Mouse (Mus musculus): ENCODE results near the gene Tnnc2. TPM values are rescaled to one million over a fixed set of nuclear protein-coding genes. Genes with fewer than 3 reads are reported as not detected.

Tnnc2 gene
- polyA plus RNA-seq, 1 experiment from 2014 or later: 0.68 TPM

DNA sequence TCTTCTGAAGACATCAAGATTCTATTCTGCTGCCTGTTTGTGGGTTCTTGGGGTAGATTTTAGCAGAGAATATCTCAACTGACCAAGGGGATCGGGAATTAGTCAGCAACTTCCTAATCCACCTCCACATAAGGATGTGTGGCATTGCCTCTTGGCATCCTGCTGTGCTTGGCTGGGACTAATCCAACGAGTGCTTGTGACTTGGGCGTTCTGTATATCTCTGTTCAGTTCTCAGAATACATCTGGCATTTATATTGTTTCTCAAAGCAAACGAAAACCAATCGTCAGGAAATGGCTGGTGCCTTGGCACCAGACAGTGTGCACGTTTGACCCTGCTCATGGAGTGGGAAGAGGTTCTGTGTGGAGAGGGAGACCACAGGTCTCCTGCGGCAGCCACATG lies 39.9 kb downstream of the Tnnc2 start:
- ATAC-seq: no peak
- no peak overlapping the region for H3K4me3 ChIP-seq (ENCODE audit: low read length)
- H3K27ac ChIP-seq (ENCODE audit: low read depth, low read length): no peak overlapping the region
- no peaks in the 10 kb centered on the region for H3K36me3 ChIP-seq (ENCODE audit: control insufficient read depth, insufficient read depth, low read length)
- no peaks in the 10 kb centered on the region for H3K27me3 ChIP-seq (replicated peaks; ENCODE audit: control insufficient read depth, insufficient read depth, low read length)
- H3K4me1 ChIP-seq (ENCODE audit: control insufficient read depth, insufficient read depth, low read depth, low read length): peaks cover 1% of the 10 kb centered on the region
- WGBS: 60% methylated on average over 7 of the region's 7 CpGs
- H3K9ac ChIP-seq (ENCODE audit: low read depth, low read length): no peak overlapping the region
- no peak overlapping the region for H3K4me2 ChIP-seq (ENCODE audit: low read length)
- H3K9me3 ChIP-seq (ENCODE audit: control insufficient read depth, low read length): no peaks in the 10 kb centered on the region

DNA sequence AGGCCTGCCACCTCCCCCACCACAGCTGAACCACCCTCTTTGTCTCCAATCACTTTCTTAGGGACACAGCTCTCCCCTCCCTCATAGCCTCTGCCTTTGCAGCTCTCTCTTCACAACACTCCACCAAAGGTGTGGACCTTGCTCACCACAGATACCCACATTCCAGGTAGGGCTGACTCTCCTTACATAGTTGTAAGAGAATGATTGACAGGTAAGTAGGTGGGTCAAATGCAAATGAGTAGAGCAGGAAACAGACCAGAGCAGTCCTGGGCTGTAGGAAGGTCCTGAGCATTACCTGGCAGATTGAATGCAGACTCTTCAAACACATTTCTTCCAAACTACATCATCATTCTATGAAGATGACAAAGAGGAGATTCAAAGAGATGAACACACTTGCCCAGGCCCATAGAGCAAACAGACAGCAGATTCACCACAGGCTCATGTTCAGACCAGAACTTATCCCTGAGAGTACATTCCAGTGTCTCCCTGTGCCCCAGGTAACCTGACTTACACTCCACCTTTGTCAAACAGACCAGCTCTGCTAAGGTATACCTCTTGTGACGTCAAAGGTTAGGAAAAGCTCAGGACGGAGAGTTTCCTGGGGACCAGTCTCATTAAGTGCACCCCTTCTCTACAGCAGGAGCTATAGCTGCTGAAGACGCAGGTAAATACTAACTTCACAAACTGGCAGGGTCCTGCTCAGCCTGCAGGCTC lies 42.2 kb downstream of the Tnnc2 start:
- no peaks in the 10 kb centered on the region for H3K9me3 ChIP-seq (ENCODE audit: control insufficient read depth, low read length)
- no peaks in the 10 kb centered on the region for H3K36me3 ChIP-seq (ENCODE audit: control insufficient read depth, insufficient read depth, low read length)
- 73% methylated on average over 3 of the region's 3 CpGs for WGBS
- no peak for ATAC-seq
- no peak overlapping the region for H3K4me3 ChIP-seq (ENCODE audit: low read length)
- no peaks in the 10 kb centered on the region for H3K4me1 ChIP-seq (ENCODE audit: control insufficient read depth, insufficient read depth, low read depth, low read length)
- H3K9ac ChIP-seq (ENCODE audit: low read depth, low read length): no peak overlapping the region
- no peak overlapping the region for H3K27ac ChIP-seq (ENCODE audit: low read depth, low read length)
- no peak overlapping the region for H3K4me2 ChIP-seq (ENCODE audit: low read length)
- no peaks in the 10 kb centered on the region for H3K27me3 ChIP-seq (replicated peaks; ENCODE audit: control insufficient read depth, insufficient read depth, low read length)

DNA sequence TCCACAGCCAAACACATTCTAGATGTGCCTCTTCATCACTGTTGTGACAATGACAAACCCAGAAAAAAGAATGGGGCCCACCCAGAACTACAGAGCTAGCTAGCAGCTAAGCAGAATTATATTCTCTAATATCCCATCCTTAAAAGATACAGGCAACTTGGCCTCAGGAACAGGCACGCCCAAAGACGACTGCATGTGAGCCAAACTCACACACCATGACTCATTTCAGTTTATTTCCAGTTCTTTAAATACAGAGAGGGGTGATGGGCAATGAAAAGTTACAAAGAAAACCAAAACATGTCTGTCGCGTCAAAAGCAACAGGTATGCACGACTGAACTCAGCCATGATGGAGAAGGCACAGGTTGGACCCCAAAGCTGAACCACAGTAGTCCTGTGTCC lies 44.3 kb downstream of the Tnnc2 start:
- H3K27ac ChIP-seq (ENCODE audit: low read depth, low read length): no peak overlapping the region
- no peak for ATAC-seq
- no peak overlapping the region for H3K4me2 ChIP-seq (ENCODE audit: low read length)
- no peaks in the 10 kb centered on the region for H3K27me3 ChIP-seq (replicated peaks; ENCODE audit: control insufficient read depth, insufficient read depth, low read length)
- no peaks in the 10 kb centered on the region for H3K36me3 ChIP-seq (ENCODE audit: control insufficient read depth, insufficient read depth, low read length)
- H3K4me1 ChIP-seq (ENCODE audit: control insufficient read depth, insufficient read depth, low read depth, low read length): no peaks in the 10 kb centered on the region
- H3K9ac ChIP-seq (ENCODE audit: low read depth, low read length): no peak overlapping the region
- 93% methylated on average over 5 of the region's 5 CpGs for WGBS
- no peaks in the 10 kb centered on the region for H3K9me3 ChIP-seq (ENCODE audit: control insufficient read depth, low read length)
- H3K4me3 ChIP-seq (ENCODE audit: low read length): no peak overlapping the region

DNA sequence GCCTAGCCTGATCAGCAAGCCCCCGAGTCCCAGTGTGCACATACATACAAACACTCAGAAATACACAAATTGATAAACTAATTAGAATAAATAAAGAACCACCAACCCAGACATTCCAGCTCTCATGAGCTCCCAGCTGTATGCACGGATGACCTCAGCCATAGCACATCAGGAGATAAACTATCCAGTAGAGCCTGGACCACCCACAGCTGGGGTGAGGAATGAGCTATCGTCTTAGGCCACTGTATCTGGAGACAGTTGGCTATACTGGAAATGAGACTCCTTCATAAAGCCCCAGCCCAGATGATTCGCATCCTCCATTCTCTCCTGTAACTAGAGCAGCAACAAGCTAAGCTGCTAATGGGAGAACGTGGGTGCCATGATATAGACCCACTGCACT lies 44.9 kb downstream of the Tnnc2 start:
- no peaks in the 10 kb centered on the region for H3K4me1 ChIP-seq (ENCODE audit: control insufficient read depth, insufficient read depth, low read depth, low read length)
- no peak overlapping the region for H3K4me2 ChIP-seq (ENCODE audit: low read length)
- H3K9me3 ChIP-seq (ENCODE audit: control insufficient read depth, low read length): no peaks in the 10 kb centered on the region
- no peaks in the 10 kb centered on the region for H3K27me3 ChIP-seq (replicated peaks; ENCODE audit: control insufficient read depth, insufficient read depth, low read length)
- ATAC-seq: no peak
- 86% methylated on average over 5 of the region's 5 CpGs for WGBS
- H3K9ac ChIP-seq (ENCODE audit: low read depth, low read length): no peak overlapping the region
- H3K36me3 ChIP-seq (ENCODE audit: control insufficient read depth, insufficient read depth, low read length): no peaks in the 10 kb centered on the region
- no peak overlapping the region for H3K27ac ChIP-seq (ENCODE audit: low read depth, low read length)
- H3K4me3 ChIP-seq (ENCODE audit: low read length): no peak overlapping the region

DNA sequence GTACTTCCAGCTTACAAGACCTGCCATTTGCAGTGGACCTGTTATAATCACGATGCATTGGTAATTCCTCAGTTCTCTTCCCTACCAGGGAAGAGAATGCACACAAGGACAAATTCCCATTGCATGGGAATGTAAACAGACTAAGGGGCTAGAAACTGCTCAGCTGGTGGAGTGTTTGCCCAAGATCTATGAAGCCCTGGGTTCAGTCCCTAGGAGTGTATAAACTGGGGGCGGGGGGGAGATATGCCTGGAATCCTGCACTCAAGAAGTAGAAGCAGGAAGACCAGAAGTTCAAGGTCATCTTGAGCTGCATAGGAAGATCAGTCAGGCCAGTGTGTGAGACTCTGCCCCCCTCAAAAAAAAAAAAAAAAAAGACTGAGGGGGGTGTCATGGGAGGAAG lies 46.5 kb downstream of the Tnnc2 start:
- 92% methylated on average over 2 of the region's 2 CpGs for WGBS
- H3K9ac ChIP-seq (ENCODE audit: low read depth, low read length): no peak overlapping the region
- H3K9me3 ChIP-seq (ENCODE audit: control insufficient read depth, low read length): no peaks in the 10 kb centered on the region
- no peak for ATAC-seq
- no peak overlapping the region for H3K4me3 ChIP-seq (ENCODE audit: low read length)
- H3K4me2 ChIP-seq (ENCODE audit: low read length): no peak overlapping the region
- H3K4me1 ChIP-seq (ENCODE audit: control insufficient read depth, insufficient read depth, low read depth, low read length): no peaks in the 10 kb centered on the region
- no peak overlapping the region for H3K27ac ChIP-seq (ENCODE audit: low read depth, low read length)
- no peaks in the 10 kb centered on the region for H3K27me3 ChIP-seq (replicated peaks; ENCODE audit: control insufficient read depth, insufficient read depth, low read length)
- H3K36me3 ChIP-seq (ENCODE audit: control insufficient read depth, insufficient read depth, low read length): no peaks in the 10 kb centered on the region

DNA sequence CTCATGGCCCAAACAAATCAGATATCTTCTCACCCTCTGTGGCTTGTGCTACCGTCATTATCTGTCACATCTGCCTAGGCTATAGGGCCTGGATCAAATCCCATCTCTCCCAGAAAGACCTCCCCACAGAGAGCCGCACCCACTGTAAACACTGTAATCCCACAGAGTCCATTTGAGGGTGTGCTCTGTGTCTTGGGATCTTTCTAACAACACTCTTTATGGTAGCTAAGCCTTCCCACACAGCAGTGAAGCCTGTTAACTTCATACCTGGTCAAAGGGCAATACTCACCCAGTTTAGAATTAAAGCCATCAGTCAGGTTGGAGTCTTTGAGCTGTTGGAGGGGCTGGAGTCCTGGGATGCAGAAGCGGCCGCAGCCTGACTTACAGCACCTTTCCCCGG lies 48.0 kb downstream of the Tnnc2 start:
- no peak overlapping the region for H3K4me2 ChIP-seq (ENCODE audit: low read length)
- WGBS: 77% methylated on average over 5 of the region's 5 CpGs
- no peaks in the 10 kb centered on the region for H3K9me3 ChIP-seq (ENCODE audit: control insufficient read depth, low read length)
- H3K36me3 ChIP-seq (ENCODE audit: control insufficient read depth, insufficient read depth, low read length): no peaks in the 10 kb centered on the region
- H3K27me3 ChIP-seq (replicated peaks; ENCODE audit: control insufficient read depth, insufficient read depth, low read length): no peaks in the 10 kb centered on the region
- H3K27ac ChIP-seq (ENCODE audit: low read depth, low read length): no peak overlapping the region
- H3K4me1 ChIP-seq (ENCODE audit: control insufficient read depth, insufficient read depth, low read depth, low read length): no peaks in the 10 kb centered on the region
- ATAC-seq: no peak
- no peak overlapping the region for H3K4me3 ChIP-seq (ENCODE audit: low read length)
- no peak overlapping the region for H3K9ac ChIP-seq (ENCODE audit: low read depth, low read length)

Other genes starting within 250 kb of the Tnnc2 start
- gene Wfdc2, start 217.6 kb downstream of the Tnnc2 start, polyA plus RNA-seq (2015; fragmentation: Nextera tagmentation; extraction: Ambion mirVana): 2.9 TPM in 2 replicates
- not detected in 2 replicates for gene Spint3, start 206.5 kb downstream of the Tnnc2 start, polyA plus RNA-seq (2015; fragmentation: Nextera tagmentation; extraction: Ambion mirVana)
- gene Wfdc6a, start 194.5 kb downstream of the Tnnc2 start, polyA plus RNA-seq (2015; fragmentation: Nextera tagmentation; extraction: Ambion mirVana): 0.20 TPM in 2 replicates
- not detected in 2 replicates for gene Eppin, start 186.4 kb downstream of the Tnnc2 start, polyA plus RNA-seq (2015; fragmentation: Nextera tagmentation; extraction: Ambion mirVana)
- gene Wfdc6b, start 166.4 kb downstream of the Tnnc2 start, polyA plus RNA-seq (2015; fragmentation: Nextera tagmentation; extraction: Ambion mirVana): not detected in 2 replicates
- not detected in 2 replicates for gene Wfdc8, start 166.3 kb downstream of the Tnnc2 start, polyA plus RNA-seq (2015; fragmentation: Nextera tagmentation; extraction: Ambion mirVana)
- gene Wfdc16, start 141.2 kb downstream of the Tnnc2 start, polyA plus RNA-seq (2015; fragmentation: Nextera tagmentation; extraction: Ambion mirVana): not detected in 2 replicates
- gene Wfdc10, start 123.9 kb downstream of the Tnnc2 start, polyA plus RNA-seq (2015; fragmentation: Nextera tagmentation; extraction: Ambion mirVana): not detected in 2 replicates
- not detected in 2 replicates for gene Wfdc9, start 123.4 kb downstream of the Tnnc2 start, polyA plus RNA-seq (2015; fragmentation: Nextera tagmentation; extraction: Ambion mirVana)
- gene Wfdc11, start 105.9 kb downstream of the Tnnc2 start, polyA plus RNA-seq (2015; fragmentation: Nextera tagmentation; extraction: Ambion mirVana): not detected in 2 replicates
- 0.15 TPM in 1 of 2 replicates, not detected in the other for gene Wfdc13, start 94.9 kb downstream of the Tnnc2 start, polyA plus RNA-seq (2015; fragmentation: Nextera tagmentation; extraction: Ambion mirVana)
- not detected in 2 replicates for gene Spint4, start 81.5 kb downstream of the Tnnc2 start, polyA plus RNA-seq (2015; fragmentation: Nextera tagmentation; extraction: Ambion mirVana)
- not detected in 2 replicates for gene Spint5, start 64.7 kb downstream of the Tnnc2 start, polyA plus RNA-seq (2015; fragmentation: Nextera tagmentation; extraction: Ambion mirVana)
- gene Wfdc3, start 34.0 kb downstream of the Tnnc2 start, polyA plus RNA-seq (2015; fragmentation: Nextera tagmentation; extraction: Ambion mirVana): 1.6 and 1.7 TPM in 2 replicates
- gene Dnttip1, start 34.0 kb downstream of the Tnnc2 start, polyA plus RNA-seq (2015; fragmentation: Nextera tagmentation; extraction: Ambion mirVana): 55.9 and 60.0 TPM in 2 replicates
- gene Ube2c, start 10.1 kb downstream of the Tnnc2 start, polyA plus RNA-seq (2015; fragmentation: Nextera tagmentation; extraction: Ambion mirVana): 69.0 and 75.0 TPM in 2 replicates
- 45.3 and 47.5 TPM in 2 replicates for gene Snx21, start 5.9 kb upstream of the Tnnc2 start, polyA plus RNA-seq (2015; fragmentation: Nextera tagmentation; extraction: Ambion mirVana)
- gene Acot8, start 24.9 kb upstream of the Tnnc2 start, polyA plus RNA-seq (2015; fragmentation: Nextera tagmentation; extraction: Ambion mirVana): 22.2 TPM in 2 replicates
- gene Zswim3, start 25.1 kb upstream of the Tnnc2 start, polyA plus RNA-seq (2015; fragmentation: Nextera tagmentation; extraction: Ambion mirVana): 16.4 and 17.1 TPM in 2 replicates
- 26.1 and 32.7 TPM in 2 replicates for gene Zswim1, start 42.7 kb upstream of the Tnnc2 start, polyA plus RNA-seq (2015; fragmentation: Nextera tagmentation; extraction: Ambion mirVana)
- not detected in 2 replicates for gene Spata25, start 48.6 kb upstream of the Tnnc2 start, polyA plus RNA-seq (2015; fragmentation: Nextera tagmentation; extraction: Ambion mirVana)
- gene Ctsa, start 52.9 kb upstream of the Tnnc2 start, polyA plus RNA-seq (2015; fragmentation: Nextera tagmentation; extraction: Ambion mirVana): 108 and 114 TPM in 2 replicates
- 6.7 and 7.8 TPM in 2 replicates for gene Neurl2, start 53.5 kb upstream of the Tnnc2 start, polyA plus RNA-seq (2015; fragmentation: Nextera tagmentation; extraction: Ambion mirVana)
- 127 and 140 TPM in 2 replicates for gene Pltp, start 77.7 kb upstream of the Tnnc2 start, polyA plus RNA-seq (2015; fragmentation: Nextera tagmentation; extraction: Ambion mirVana)
- 71.3 and 77.6 TPM in 2 replicates for gene Pcif1, start 99.3 kb upstream of the Tnnc2 start, polyA plus RNA-seq (2015; fragmentation: Nextera tagmentation; extraction: Ambion mirVana)
- gene Zfp335, start 131.8 kb upstream of the Tnnc2 start, polyA plus RNA-seq (2015; fragmentation: Nextera tagmentation; extraction: Ambion mirVana): 13.4 and 17.1 TPM in 2 replicates
- gene Mmp9, start 160.8 kb upstream of the Tnnc2 start, polyA plus RNA-seq (2015; fragmentation: Nextera tagmentation; extraction: Ambion mirVana): 22.5 and 29.3 TPM in 2 replicates
- 52.7 and 54.9 TPM in 2 replicates for gene Slc12a5, start 180.8 kb upstream of the Tnnc2 start, polyA plus RNA-seq (2015; fragmentation: Nextera tagmentation; extraction: Ambion mirVana)

All from hindbrain, embryonic 16.5 days (tissue).